ENCODE assay signal across 16 mouse cellular contexts in the genomic region with DNA sequence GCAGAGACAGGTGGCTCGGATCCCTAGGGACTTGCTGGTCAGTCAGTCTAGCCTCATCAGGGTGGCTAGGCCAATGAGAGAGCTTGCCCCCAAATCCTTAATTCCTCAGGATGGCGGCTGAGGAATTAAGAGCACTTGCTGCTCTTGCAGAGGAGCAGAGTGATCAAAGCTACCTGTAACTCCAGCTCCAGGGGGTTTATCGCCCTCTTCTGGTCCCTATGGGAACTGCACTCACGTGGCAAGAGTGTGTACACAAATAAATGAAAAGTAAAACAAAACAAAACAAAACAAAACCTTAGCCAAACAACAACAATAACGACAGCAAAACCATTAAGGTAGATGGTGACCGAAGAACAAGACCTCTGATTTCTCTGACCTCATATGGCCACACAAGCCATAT. TPM values are rescaled to one million over a fixed set of nuclear protein-coding genes. Genes with fewer than 3 reads are reported as not detected.
DNase-seq lines count a peak whose midpoint lies in the region; ATAC-seq and TF ChIP-seq lines count a peak whose summit lies in the region.
"Had no signal": no experiment of that assay in that cellular context is flagged by ENCODE, and none has a peak within 500 bp of the region (broad histone marks: within the 10 kb centered on the region; RNA-seq: fewer than 3 reads in every experiment).

No protein-coding gene starts in this region.

- no peaks in the 10 kb centered on the region for H3K4me1 ChIP-seq in forebrain, postnatal 0 days (ENCODE audit: insufficient read depth)
- no peaks in the 10 kb centered on the region for H3K4me1 ChIP-seq in forebrain, embryonic 14.5 days (ENCODE audit: control insufficient read depth, insufficient read depth, low read length)
- no peaks in the 10 kb centered on the region for H3K4me1 ChIP-seq in lung, embryonic 14.5 days (ENCODE audit: insufficient read depth)
- H3K4me1 ChIP-seq in ES-Bruce4 (ENCODE audit: control insufficient read depth, insufficient read depth, low read length) = no peaks in the 10 kb centered on the region
- H3K4me1 ChIP-seq: forebrain, embryonic 13.5 days had no signal

- 70% methylated on average over 6 of the region's 6 CpGs for WGBS in forebrain, postnatal 0 days
- 71% methylated on average over 6 of the region's 6 CpGs for WGBS in forebrain, embryonic 14.5 days
- WGBS in lung, embryonic 14.5 days = 66% methylated on average over 6 of the region's 6 CpGs

- no peak for DNase-seq in forebrain, postnatal 0 days
- DNase-seq in forebrain, embryonic 14.5 days (ENCODE audit: low spot score) = no peak
- no peak for DNase-seq in lung, embryonic 14.5 days
- DNase-seq in lung, postnatal 36 days = no peak
- DNase-seq in induced T-regulatory cell, adult 2 months (ENCODE audit: low read depth) = peak; percentile 73
- no peak for DNase-seq in ovary, adult 18-20 months (ENCODE audit: low spot score)
- no peak for DNase-seq in cerebellum, adult 9-11 months
- DNase-seq: cerebellum, postnatal 36 days; gastrocnemius, postnatal 36 days; heart, postnatal 14 days; kidney, adult 11 months; lung, postnatal 4 days had no signal

- no peaks in the 10 kb centered on the region; the same call in 1 of the 2 replicates for H3K27me3 ChIP-seq in forebrain, postnatal 0 days (ENCODE audit: insufficient read depth, low read length)
- H3K27me3 ChIP-seq in forebrain, embryonic 14.5 days (replicated peaks; ENCODE audit: control insufficient read depth, insufficient read depth, low read length) = no peaks in the 10 kb centered on the region
- no peaks in the 10 kb centered on the region for H3K27me3 ChIP-seq in lung, embryonic 14.5 days (ENCODE audit: insufficient read depth, low read length)
- H3K27me3 ChIP-seq in ES-Bruce4 (ENCODE audit: control insufficient read depth, insufficient read depth, low read length, poor library complexity, severe bottlenecking) = no peaks in the 10 kb centered on the region
- H3K27me3 ChIP-seq: embryonic facial prominence, embryonic 13.5 days had no signal

- no peak overlapping the region for H3K4me3 ChIP-seq in forebrain, postnatal 0 days (ENCODE audit: low read depth, low read length)
- H3K4me3 ChIP-seq in forebrain, embryonic 14.5 days (ENCODE audit: low read depth, low read length) = no peak overlapping the region
- no peak overlapping the region for H3K4me3 ChIP-seq in lung, embryonic 14.5 days (ENCODE audit: low read depth, low read length)
- no peak overlapping the region for H3K4me3 ChIP-seq in ES-Bruce4 (ENCODE audit: low read depth, low read length)
- H3K4me3 ChIP-seq: embryonic facial prominence, embryonic 13.5 days; forebrain, embryonic 13.5 days; limb, embryonic 13.5 days had no signal

- H3K9me3 ChIP-seq in forebrain, postnatal 0 days (ENCODE audit: low read length) = no peaks in the 10 kb centered on the region
- no peaks in the 10 kb centered on the region for H3K9me3 ChIP-seq in forebrain, embryonic 14.5 days (replicated peaks; ENCODE audit: control insufficient read depth, low read length)
- no peaks in the 10 kb centered on the region for H3K9me3 ChIP-seq in lung, embryonic 14.5 days (ENCODE audit: low read depth, low read length)
- no peaks in the 10 kb centered on the region for H3K9me3 ChIP-seq in ES-Bruce4 (replicated peaks; ENCODE audit: control insufficient read depth, insufficient read depth, low read length, poor library complexity, severe bottlenecking)
- H3K9me3 ChIP-seq: embryonic facial prominence, embryonic 13.5 days; forebrain, embryonic 13.5 days had no signal

- no peak overlapping the region for H3K9ac ChIP-seq in forebrain, postnatal 0 days
- H3K9ac ChIP-seq in forebrain, embryonic 14.5 days (ENCODE audit: low read length) = no peak overlapping the region
- H3K9ac ChIP-seq in lung, embryonic 14.5 days = no peak overlapping the region
- H3K9ac ChIP-seq in ES-Bruce4 (ENCODE audit: low read depth, poor library complexity, severe bottlenecking) = no peak overlapping the region
- H3K9ac ChIP-seq: embryonic facial prominence, embryonic 13.5 days; forebrain, embryonic 13.5 days; limb, embryonic 13.5 days had no signal

- TF ChIP-seq EP300 in ES-Bruce4 (IDR thresholded peaks at IDR 0.05; ENCODE audit: insufficient read depth, low read depth, low read length) = no peak

- H3K27ac ChIP-seq in forebrain, postnatal 0 days (ENCODE audit: low read depth, low read length) = no peak overlapping the region
- H3K27ac ChIP-seq in forebrain, embryonic 14.5 days (ENCODE audit: low read depth, low read length) = no peak overlapping the region
- H3K27ac ChIP-seq in lung, embryonic 14.5 days (ENCODE audit: low read depth) = no peak overlapping the region
- no peak overlapping the region for H3K27ac ChIP-seq in ES-Bruce4 (ENCODE audit: insufficient read depth, low read length)
- H3K27ac ChIP-seq: embryonic facial prominence, embryonic 13.5 days; forebrain, embryonic 13.5 days; limb, embryonic 13.5 days had no signal

- no peaks in the 10 kb centered on the region for H3K36me3 ChIP-seq in forebrain, postnatal 0 days (ENCODE audit: insufficient read depth)
- H3K36me3 ChIP-seq in forebrain, embryonic 14.5 days (ENCODE audit: control insufficient read depth, insufficient read depth, low read length) = no peaks in the 10 kb centered on the region
- no peaks in the 10 kb centered on the region for H3K36me3 ChIP-seq in lung, embryonic 14.5 days (ENCODE audit: insufficient read depth)
- no peaks in the 10 kb centered on the region for H3K36me3 ChIP-seq in ES-Bruce4 (ENCODE audit: control insufficient read depth, insufficient read depth, low read length, poor library complexity, severe bottlenecking)
- H3K36me3 ChIP-seq: embryonic facial prominence, embryonic 13.5 days; limb, embryonic 13.5 days had no signal

- ATAC-seq in forebrain, postnatal 0 days = no peak
- ATAC-seq in forebrain, embryonic 14.5 days = no peak
- no peak for ATAC-seq in lung, embryonic 14.5 days (ENCODE audit: insufficient read depth)
- ATAC-seq: forebrain, embryonic 13.5 days had no signal

- peak; percentile 31 for TF ChIP-seq CTCF in forebrain, postnatal 0 days (IDR thresholded peaks at IDR 0.05; ENCODE audit: low read depth)
- TF ChIP-seq CTCF in lung, embryonic 14.5 days (IDR thresholded peaks at IDR 0.05; ENCODE audit: low read depth) = peak; percentile 53
- peak; percentile 58 for TF ChIP-seq CTCF in ES-Bruce4 (IDR thresholded peaks at IDR 0.05; ENCODE audit: low read depth, low read length)

- no peak overlapping the region for H3K4me2 ChIP-seq in forebrain, postnatal 0 days (ENCODE audit: low read depth)
- no peak overlapping the region for H3K4me2 ChIP-seq in forebrain, embryonic 14.5 days (ENCODE audit: low read length)
- H3K4me2 ChIP-seq in lung, embryonic 14.5 days = no peak overlapping the region
- H3K4me2 ChIP-seq: embryonic facial prominence, embryonic 13.5 days; forebrain, embryonic 13.5 days; limb, embryonic 13.5 days had no signal

- no peak for TF ChIP-seq POLR2A in ES-Bruce4 (IDR thresholded peaks at IDR 0.05; ENCODE audit: insufficient read depth, low read length)

RNA-seq across cellular contexts. Expression of a gene that starts 48.4 kb away (rescaled TPM):
- total RNA-seq in forebrain, postnatal 0 days (2014; rRNA removed) = 102 and 138 TPM in 2 replicates
- 35.6 and 39.0 TPM in 2 replicates for polyA plus RNA-seq in forebrain, postnatal 0 days (2015; fragmentation: Nextera tagmentation; extraction: Ambion mirVana)
- 17.4 and 19.9 TPM in 2 replicates for polyA plus RNA-seq in forebrain, embryonic 14.5 days (2014; fragmentation: Nextera tagmentation; extraction: Ambion mirVana)
- 63.0 and 77.1 TPM in 2 replicates for polyA plus RNA-seq in lung, embryonic 14.5 days (2014; fragmentation: Nextera tagmentation; extraction: Ambion mirVana)
- 29.9 and 34.1 TPM in 2 replicates for polyA plus RNA-seq in ES-Bruce4 (2011; ENCODE audit: insufficient read depth, insufficient read length, low read depth, missing spikeins)
